Mouse (Mus musculus) MEL (cell line): ENCODE measurements at regions not wholly inside any gene's neighbourhood (a gene's known extent, or its start where the extent isn't known, plus 50 kb on each side); places are given as distances from the start of the nearest gene placed in this dataset.

Source experiments
- DNase-seq: peaks from one replicate; pipeline ENCODE4 v3.0.0; 2011; ENCODE audit warnings: low read depth, low spot score
- H3K27ac ChIP-seq: 2 replicates; pipeline ENCODE4 v1.5.1; 2012; ENCODE audit warnings: low read depth, mild to moderate bottlenecking, control low read depth, low read length, moderate library complexity; ENCODE audit not compliant: control insufficient read depth
- H3K27me3 ChIP-seq, 2 experiments: fragments of 150-350 bp in 1 of 2; sonication (generic) in 1 of 2; 2 replicates each; pipeline ENCODE4 v1.6.1; 2012; ENCODE audit warnings: low read length in 2 of 2, mild to moderate bottlenecking in 2 of 2, improper control_type of control experiment in 1 of 2, moderate library complexity in 1 of 2; ENCODE audit not compliant: insufficient read depth in 2 of 2, control insufficient read depth in 1 of 2
- H3K36me3 ChIP-seq, 2 experiments: 2 replicates each; pipeline ENCODE4 v1.6.1; 2012 to 2014; ENCODE audit warnings: low read length in 2 of 2, improper control_type of control experiment in 1 of 2, inconsistent platforms in 1 of 2, mild to moderate bottlenecking in 1 of 2; ENCODE audit not compliant: insufficient read depth in 2 of 2, control insufficient read depth in 1 of 2
- H3K4me1 ChIP-seq, 2 experiments: fragments of 150-350 bp in 1 of 2; sonication (generic) in 1 of 2; 2 replicates each; pipeline ENCODE4 v1.6.1; 2012; ENCODE audit warnings: low read length in 2 of 2, improper control_type of control experiment in 1 of 2, mild to moderate bottlenecking in 1 of 2; ENCODE audit not compliant: insufficient read depth in 2 of 2, control insufficient read depth in 1 of 2
- H3K4me3 ChIP-seq, 2 experiments: fragments of 150-350 bp in 1 of 2; sonication (generic) in 1 of 2; 2 replicates each; pipeline ENCODE4 v1.5.1; 2012; ENCODE audit warnings: low read depth in 2 of 2, low read length in 2 of 2, mild to moderate bottlenecking in 2 of 2, moderate library complexity in 2 of 2, control low read depth in 1 of 2, improper control_type of control experiment in 1 of 2; ENCODE audit not compliant: control insufficient read depth in 1 of 2, insufficient read depth in 1 of 2
- H3K79me2 ChIP-seq: 2 replicates; pipeline ENCODE4 v1.6.1; 2012; ENCODE audit warnings: mild to moderate bottlenecking, low read length, moderate library complexity; ENCODE audit not compliant: control insufficient read depth, poor library complexity, insufficient read depth
- H3K9ac ChIP-seq: 2 replicates; pipeline ENCODE4 v1.6.1; 2012; ENCODE audit warnings: low read depth, mild to moderate bottlenecking, control low read depth, low read length, moderate library complexity; ENCODE audit not compliant: control insufficient read depth, poor library complexity, severe bottlenecking
- H3K9me3 ChIP-seq: fragments of 150-350 bp; sonication (generic); replicated peaks from 2 replicates; pipeline ENCODE4 v1.6.1; 2012; ENCODE audit warnings: mild to moderate bottlenecking, low read length, improper control_type of control experiment, moderate library complexity; ENCODE audit not compliant: insufficient read depth
- CHD1 ChIP-seq: IDR thresholded peaks from 2 replicates; pipeline ENCODE4 v1.6.1; 2012; ENCODE audit warnings: low read depth, mild to moderate bottlenecking, inconsistent platforms, low read length, improper control_type of control experiment
- CHD2 ChIP-seq: IDR thresholded peaks from 2 replicates; pipeline ENCODE4 v1.6.1; 2011; ENCODE audit warnings: low read length, improper control_type of control experiment
- CTCF ChIP-seq, 3 experiments: IDR thresholded peaks in 2 of 3; conservative IDR thresholded peaks in 1 of 3; 2 replicates each; pipeline ENCODE4 v1.5.1; 2011 to 2012; ENCODE audit warnings: low read length in 3 of 3, low read depth in 2 of 3, mild to moderate bottlenecking in 2 of 3, improper control_type of control experiment in 1 of 3, inconsistent platforms in 1 of 3, mixed read lengths in 1 of 3, moderate library complexity in 1 of 3; ENCODE audit not compliant: control insufficient read depth in 1 of 3, insufficient read depth in 1 of 3, poor library complexity in 1 of 3, severe bottlenecking in 1 of 3
- ELF1 ChIP-seq: IDR thresholded peaks from 2 replicates; pipeline ENCODE4 v1.6.1; 2014; ENCODE audit warnings: low read depth, mild to moderate bottlenecking, inconsistent platforms, low read length, improper control_type of control experiment, moderate library complexity
- GABPA ChIP-seq: IDR thresholded peaks from 2 replicates; pipeline ENCODE4 v1.6.1; 2012; ENCODE audit warnings: low read depth, mild to moderate bottlenecking, inconsistent platforms, low read length, improper control_type of control experiment, moderate library complexity
- JUND ChIP-seq: IDR thresholded peaks from 2 replicates; pipeline ENCODE4 v1.6.1; 2011; ENCODE audit warnings: low read depth, mild to moderate bottlenecking, improper control_type of control experiment, low read length
- MAX ChIP-seq: IDR thresholded peaks from 2 replicates; pipeline ENCODE4 v1.6.1; 2011; ENCODE audit warnings: low read length, improper control_type of control experiment
- MAZ ChIP-seq: IDR thresholded peaks from 2 replicates; pipeline ENCODE4 v1.6.1; 2012; ENCODE audit warnings: low read depth, mild to moderate bottlenecking, inconsistent platforms, low read length, improper control_type of control experiment
- MXI1 ChIP-seq: IDR thresholded peaks from 2 replicates; pipeline ENCODE4 v1.6.1; 2011; ENCODE audit warnings: mild to moderate bottlenecking, low read depth, low read length, improper control_type of control experiment
- MYB ChIP-seq: IDR thresholded peaks from 2 replicates; pipeline ENCODE4 v1.6.1; 2011; ENCODE audit warnings: mild to moderate bottlenecking, low read depth, low read length, improper control_type of control experiment
- MYC ChIP-seq: IDR thresholded peaks from 2 replicates; pipeline ENCODE4 v1.6.1; 2011; ENCODE audit warnings: low read depth, mild to moderate bottlenecking, low read length, improper control_type of control experiment, moderate library complexity
- NRF1 ChIP-seq: IDR thresholded peaks from 2 replicates; pipeline ENCODE4 v1.6.1; 2014; ENCODE audit warnings: low read depth, mild to moderate bottlenecking, inconsistent platforms, low read length, improper control_type of control experiment, moderate library complexity; ENCODE audit not compliant: poor library complexity, insufficient read depth, severe bottlenecking
- POLR2AphosphoS2 ChIP-seq: IDR thresholded peaks from 2 replicates; pipeline ENCODE4 v1.6.1; 2011; ENCODE audit warnings: low read length, improper control_type of control experiment
- POLR2AphosphoS5 ChIP-seq: IDR thresholded peaks from 2 replicates; pipeline ENCODE4 v1.6.1; 2012; ENCODE audit warnings: low read depth, borderline replicate concordance, mild to moderate bottlenecking, inconsistent platforms, low read length, moderate library complexity, mixed read lengths
- RCOR1 ChIP-seq: IDR thresholded peaks from 2 replicates; pipeline ENCODE4 v1.6.1; 2012; ENCODE audit warnings: low read depth, mild to moderate bottlenecking, inconsistent platforms, low read length, improper control_type of control experiment
- SIN3A ChIP-seq: IDR thresholded peaks from 2 replicates; pipeline ENCODE4 v1.6.1; 2012; ENCODE audit warnings: low read length, improper control_type of control experiment, inconsistent platforms
- TAL1 ChIP-seq: IDR thresholded peaks from 2 replicates; pipeline ENCODE4 v1.6.1; 2012; ENCODE audit warnings: mild to moderate bottlenecking, inconsistent platforms, low read length, moderate library complexity, mixed read lengths
- TBP ChIP-seq: IDR thresholded peaks from 2 replicates; pipeline ENCODE4 v1.8.0; 2011; ENCODE audit warnings: low read depth, low read length, improper control_type of control experiment
- TCF12 ChIP-seq: IDR thresholded peaks from 2 replicates; pipeline ENCODE4 v1.6.1; 2014; ENCODE audit warnings: low read depth, mild to moderate bottlenecking, inconsistent platforms, low read length, improper control_type of control experiment, moderate library complexity
- USF1 ChIP-seq: IDR thresholded peaks from 2 replicates; pipeline ENCODE4 v1.6.1; 2014; ENCODE audit warnings: low read depth, mild to moderate bottlenecking, inconsistent platforms, low read length, improper control_type of control experiment, moderate library complexity
- USF2 ChIP-seq, 2 experiments: IDR thresholded peaks; 2 replicates each; pipeline ENCODE4 v1.6.1; 2011 to 2012; ENCODE audit warnings: improper control_type of control experiment in 2 of 2, low read length in 2 of 2, borderline replicate concordance in 1 of 2, inconsistent platforms in 1 of 2, low read depth in 1 of 2, mild to moderate bottlenecking in 1 of 2; ENCODE audit not compliant: insufficient read depth in 1 of 2
- ZC3H11A ChIP-seq: IDR thresholded peaks from 2 replicates; pipeline ENCODE4 v1.6.1; 2012; ENCODE audit warnings: low read depth, mild to moderate bottlenecking, inconsistent platforms, low read length, improper control_type of control experiment
- ZKSCAN1 ChIP-seq: IDR thresholded peaks from 2 replicates; pipeline ENCODE4 v1.6.1; 2012; ENCODE audit warnings: low read depth, mild to moderate bottlenecking, inconsistent platforms, low read length, improper control_type of control experiment, moderate library complexity
- ZMIZ1 ChIP-seq: IDR thresholded peaks from 2 replicates; pipeline ENCODE4 v1.6.1; 2012; ENCODE audit warnings: low read depth, mild to moderate bottlenecking, inconsistent platforms, low read length, improper control_type of control experiment, moderate library complexity

- Histone ChIP-seq H3K9ac (no peak overlapping the region), H3K79me2 (no peaks in the 10 kb centered on the region), H3K27ac (no peak overlapping the region), H3K36me3 (no peaks in the 10 kb centered on the region), H3K4me1 (no peaks in the 10 kb centered on the region), H3K9me3 (no peaks in the 10 kb centered on the region), H3K4me3 (no peak overlapping the region), H3K27me3 (no peaks in the 10 kb centered on the region)
- TF ChIP-seq TCF12: no peak
- TF ChIP-seq MYB: no peak
- TF ChIP-seq USF1: no peak
- no peak for TF ChIP-seq CTCF (IDR thresholded peaks at IDR 0.05 in 2 of 3, conservative IDR thresholded peaks at IDR 0.05 in 1 of 3; ENCODE audit: control insufficient read depth in 1 of 3, insufficient read depth in 1 of 3, low read depth in 2 of 3, low read length in 3 of 3, poor library complexity in 1 of 3, severe bottlenecking in 1 of 3)
- TF ChIP-seq ZKSCAN1: no peak
- TF ChIP-seq NRF1: no peak
- TF ChIP-seq CHD2: no peak
- no peak for TF ChIP-seq TBP
- no peak for TF ChIP-seq MYC
- TF ChIP-seq TAL1: no peak
- no peak for TF ChIP-seq MAZ
- TF ChIP-seq ZC3H11A: no peak
- TF ChIP-seq ZMIZ1: no peak
- no peak for TF ChIP-seq MAX
- no peak for TF ChIP-seq ELF1
- TF ChIP-seq JUND: no peak
- TF ChIP-seq SIN3A: no peak
- TF ChIP-seq RCOR1: no peak
- no peak for TF ChIP-seq POLR2AphosphoS5
- no peak for DNase-seq
Measured at GRCm38 (mm10) chr16:65729322-65729721, 85.7 kb upstream of the Vgll3 start.

GRCm38 (mm10) chr16:65739652-65740051, 75.4 kb upstream of the Vgll3 start:
- no peaks in the 10 kb centered on the region for H3K9me3 ChIP-seq
- no peak overlapping the region for H3K4me3 ChIP-seq
- no peak for DNase-seq
- no peak overlapping the region for H3K9ac ChIP-seq
- no peaks in the 10 kb centered on the region for H3K27me3 ChIP-seq
- TF ChIP-seq MXI1: no peak
- TF ChIP-seq ELF1: no peak
- TF ChIP-seq TAL1: no peak
- no peak for TF ChIP-seq POLR2AphosphoS2
- no peak for TF ChIP-seq CHD1
- TF ChIP-seq USF1: no peak
- TF ChIP-seq JUND: no peak
- no peak for TF ChIP-seq GABPA
- TF ChIP-seq USF2 (IDR thresholded peaks at IDR 0.05; ENCODE audit: borderline replicate concordance in 1 of 2, insufficient read depth in 1 of 2, low read depth in 1 of 2, low read length in 2 of 2): no peak
- H3K36me3 ChIP-seq: no peaks in the 10 kb centered on the region
- H3K79me2 ChIP-seq: no peaks in the 10 kb centered on the region
- no peak overlapping the region for H3K27ac ChIP-seq
- no peaks in the 10 kb centered on the region for H3K4me1 ChIP-seq
